Mouse (Mus musculus) embryo, embryonic 11.5 days (tissue): Measurements from ENCODE around the gene Vps25.

Experiments
- DNase-seq: peaks from one replicate; pipeline ENCODE4 v3.0.0-alpha.2; 2012; ENCODE audit warnings: low read depth, low spot score

Gene Vps25

GRCm38 (mm10) chr11:101253613-101254389, at the start of gene Vps25:
Vps25 (plus strand) TSS chr11:101253707.
- peak; percentile 70 for DNase-seq

- DNase-seq = peak; percentile 66
Measured at GRCm38 (mm10) chr11:101211970-101212369, 41.5 kb upstream of the Vps25 start.

GRCm38 (mm10) chr11:101216936-101217335, 36.6 kb upstream of the Vps25 start:
- no peak for DNase-seq

DNA sequence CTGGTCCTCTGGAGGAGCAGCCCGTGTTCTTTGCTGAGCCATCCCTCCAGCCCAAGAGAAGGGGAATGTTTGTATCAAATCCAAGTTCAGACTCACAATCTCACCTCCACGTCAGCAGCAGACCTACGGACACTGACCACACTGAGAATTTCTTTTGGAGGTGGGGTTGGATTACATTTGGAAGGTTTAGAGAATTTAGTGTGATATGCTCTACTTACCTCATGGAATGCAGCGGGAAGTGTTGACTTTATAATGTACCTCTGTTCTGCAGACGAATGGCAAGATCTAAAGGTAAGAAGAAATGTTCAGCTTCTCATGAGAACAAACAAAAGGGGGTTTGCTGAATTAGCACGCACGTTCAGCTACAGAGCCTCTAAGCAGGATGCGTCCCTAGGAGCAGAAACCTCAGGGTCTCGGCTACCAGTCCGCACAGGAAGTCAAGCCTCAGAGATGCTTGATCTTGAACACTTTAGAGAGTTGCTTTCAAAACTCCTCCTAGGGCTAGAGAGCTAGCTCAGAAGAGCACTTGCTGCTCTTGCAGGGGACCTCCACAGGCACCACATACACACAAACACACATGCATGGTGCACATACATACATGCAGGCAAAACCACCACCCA, 35.0 kb upstream of the Vps25 start:
- DNase-seq = no peak

DNA sequence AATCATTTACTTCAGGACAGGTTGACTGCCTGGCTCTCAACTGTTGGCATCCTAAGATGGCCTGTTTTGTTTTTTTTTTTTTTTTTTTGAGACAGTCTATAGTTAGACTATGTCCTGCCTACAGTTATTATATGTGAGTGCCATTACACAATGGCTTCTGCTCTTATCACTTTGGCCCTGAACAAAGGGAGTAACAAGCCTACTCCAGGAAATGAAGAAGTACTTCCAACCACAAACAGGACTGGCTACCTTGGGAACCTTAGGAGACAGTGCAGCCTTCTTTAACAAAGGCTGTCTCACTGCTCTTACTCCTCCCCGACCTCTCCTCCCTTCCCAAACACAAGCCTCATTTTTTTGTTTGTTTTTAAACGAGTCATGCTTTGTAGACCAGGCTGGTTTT, 32.7 kb upstream of the Vps25 start:
- DNase-seq = no peak

GRCm38 (mm10) chr11:101221306-101221986, 32.1 kb upstream of the Vps25 start:
- no peak for DNase-seq

DNA sequence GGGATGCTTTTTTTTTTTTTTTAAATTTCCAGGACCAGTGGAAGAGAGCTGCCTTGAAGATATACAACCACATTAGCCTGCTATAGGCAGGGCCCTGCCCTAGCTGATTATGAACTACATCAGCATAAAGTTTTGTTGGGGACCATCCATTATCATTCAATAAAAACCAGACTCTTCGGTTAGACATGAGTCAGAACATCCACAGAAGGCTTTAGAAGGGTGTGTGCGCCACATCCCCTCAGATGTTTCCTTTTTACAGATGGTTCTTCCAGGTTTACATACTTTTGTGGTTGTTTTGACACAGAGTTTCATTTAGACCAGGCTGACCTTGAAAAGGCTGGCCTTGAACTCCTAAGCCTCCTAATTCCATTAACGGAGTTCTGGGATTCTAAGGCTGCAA, 29.2 kb upstream of the Vps25 start:
- no peak for DNase-seq

GRCm38 (mm10) chr11:101225331-101226064, 28.0 kb upstream of the Vps25 start:
- DNase-seq = no peak

GRCm38 (mm10) chr11:101226065-101226701, 27.3 kb upstream of the Vps25 start, which contains the start of gene Ezh1:
Ezh1 (minus strand) TSS chr11:101226463.
- DNase-seq = peak; percentile 67

- DNase-seq = no peak
Measured at GRCm38 (mm10) chr11:101229361-101229900, 24.1 kb upstream of the Vps25 start.

DNA sequence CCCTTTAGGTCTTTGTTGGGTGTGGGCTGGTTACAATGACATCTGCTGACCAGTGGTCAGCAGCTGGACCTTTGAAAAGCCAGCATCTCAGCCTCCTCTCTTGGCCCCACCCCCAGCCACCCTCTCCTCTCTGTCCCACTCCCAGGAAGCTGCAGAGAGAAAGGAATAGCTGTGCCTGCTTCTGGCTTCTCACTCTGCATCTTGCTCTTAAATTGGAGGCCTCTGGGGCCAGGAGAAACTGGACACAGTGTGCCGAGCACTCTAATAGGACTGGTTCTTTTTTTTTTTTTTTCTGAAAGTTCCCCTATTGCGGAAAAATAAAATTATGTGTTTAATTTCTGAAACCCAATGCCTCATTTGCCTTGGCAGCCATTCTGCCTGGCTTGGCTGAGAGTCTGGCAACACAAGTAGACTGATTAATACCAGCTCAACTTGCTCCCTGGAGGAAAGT, 23.4 kb upstream of the Vps25 start:
- no peak for DNase-seq

DNA sequence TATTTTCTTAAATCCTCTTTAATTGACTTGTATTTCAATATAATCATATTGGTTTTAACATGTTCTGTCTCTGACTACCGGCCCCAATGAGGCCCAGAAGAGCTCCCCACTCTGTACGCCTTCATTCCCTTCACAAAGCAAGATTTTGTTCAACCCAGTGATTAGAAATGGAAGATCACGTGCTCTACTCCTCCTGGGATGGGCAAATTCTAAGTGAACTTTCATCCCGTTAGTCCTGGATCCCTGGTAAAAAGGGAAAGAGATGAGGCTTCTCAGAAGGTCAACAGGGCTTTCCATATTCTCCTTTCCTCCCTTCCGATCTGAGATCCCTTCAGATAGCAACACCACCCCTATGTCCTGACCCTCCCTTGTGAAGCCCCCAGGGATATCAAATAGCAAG, 23.0 kb upstream of the Vps25 start:
- no peak for DNase-seq

GRCm38 (mm10) chr11:101230991-101231871, 22.3 kb upstream of the Vps25 start:
- DNase-seq = no peak

- DNase-seq = no peak
Measured at GRCm38 (mm10) chr11:101232010-101232839, 21.3 kb upstream of the Vps25 start.

DNA sequence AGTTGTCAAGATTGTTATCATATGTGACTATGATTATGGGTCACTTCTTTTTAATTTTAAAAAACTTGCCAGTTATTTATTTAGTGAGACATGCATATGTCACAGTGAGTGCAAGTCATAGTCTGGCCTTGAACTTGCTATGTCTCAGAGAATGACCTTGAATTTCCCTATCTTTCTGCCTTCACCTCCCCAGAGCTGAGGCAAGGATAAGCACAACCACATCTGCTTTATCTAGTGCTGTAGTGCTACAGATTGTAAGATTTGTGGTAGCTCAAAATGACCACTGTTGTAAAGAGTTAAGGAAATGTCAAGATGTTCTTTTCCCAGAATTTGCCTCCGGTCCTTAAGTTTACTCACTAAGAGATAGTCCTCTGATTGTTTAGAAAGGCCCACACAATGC, 20.3 kb upstream of the Vps25 start:
- DNase-seq = no peak

GRCm38 (mm10) chr11:101234124-101234523, 19.4 kb upstream of the Vps25 start:
- DNase-seq = no peak

DNA sequence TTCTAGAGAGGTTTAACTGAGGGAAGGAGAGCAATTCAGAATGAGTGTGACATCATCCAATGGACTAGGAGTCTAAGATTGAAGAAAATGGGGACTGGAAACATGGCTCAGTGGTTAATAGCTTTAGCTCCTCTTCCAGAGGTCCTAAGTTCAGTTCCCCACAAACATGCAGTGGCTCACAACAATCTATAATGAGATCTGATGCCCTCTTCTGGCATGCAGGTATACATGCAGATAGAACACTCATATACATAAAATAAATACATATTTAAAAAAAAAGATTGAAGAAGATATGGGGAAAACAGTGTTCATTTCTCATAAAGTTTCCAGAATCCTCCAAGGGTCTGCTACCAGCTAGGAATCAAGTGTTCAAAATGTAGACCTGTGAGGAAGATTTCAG, 18.1 kb upstream of the Vps25 start:
- DNase-seq = no peak

DNA sequence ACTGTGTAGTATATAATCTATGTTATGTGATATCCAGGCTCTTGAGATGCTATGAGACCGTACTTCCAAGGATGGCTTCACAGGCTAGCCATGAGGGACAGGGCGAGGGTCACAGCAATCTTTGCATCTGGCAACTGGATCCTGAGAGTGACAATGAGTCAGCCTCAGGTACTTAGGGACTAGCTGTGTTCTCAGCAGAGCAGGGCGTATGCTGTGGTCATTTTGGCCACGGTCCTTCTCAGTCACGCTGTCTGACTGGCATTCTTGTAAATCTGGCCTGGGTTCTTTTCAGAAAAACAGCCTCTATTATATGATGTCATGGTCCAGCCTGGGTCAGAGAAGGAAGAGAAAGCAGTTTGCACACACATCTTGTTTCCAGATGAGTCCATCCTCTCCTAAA, 16.7 kb upstream of the Vps25 start:
- DNase-seq = no peak

GRCm38 (mm10) chr11:101238071-101238647, 15.3 kb upstream of the Vps25 start:
- DNase-seq = no peak
